In genomic region chr16:50374611-50375010, GRCm38 (mm10) we compare ENCODE assay signal across 9 mouse cellular contexts. TPM values are rescaled to one million over a fixed set of nuclear protein-coding genes. Genes with fewer than 3 reads are reported as not detected.
DNase-seq lines count a peak whose midpoint lies in the region; ATAC-seq and TF ChIP-seq lines count a peak whose summit lies in the region.
"Had no signal": no experiment of that assay in that cellular context is flagged by ENCODE, and none has a peak within 500 bp of the region (broad histone marks: within the 10 kb centered on the region; RNA-seq: fewer than 3 reads in every experiment).

No protein-coding gene starts in this region.

- no peak overlapping the region for H3K4me3 ChIP-seq in kidney, postnatal 0 days (replicated peaks; ENCODE audit: low read depth, low read length)
- H3K4me3 ChIP-seq in kidney, embryonic 15.5 days (replicated peaks), result no peak overlapping the region
- no peak overlapping the region for H3K4me3 ChIP-seq in CH12.LX (replicated peaks in 1 of 3; ENCODE audit: low read depth in 2 of 3, low read length in 2 of 3, poor library complexity in 1 of 3)
- H3K4me3 ChIP-seq: erythroblast, embryonic 14.5 days; limb, embryonic 13.5 days had no signal

- no peak overlapping the region for H3K27ac ChIP-seq in kidney, postnatal 0 days
- H3K27ac ChIP-seq in kidney, embryonic 15.5 days, result no peak overlapping the region
- no peak overlapping the region for H3K27ac ChIP-seq in CH12.LX (ENCODE audit: insufficient read depth, low read depth)
- H3K27ac ChIP-seq: limb, embryonic 13.5 days had no signal

- peaks cover 2% of the 10 kb centered on the region for H3K79me2 ChIP-seq in CH12.LX (replicated peaks; ENCODE audit: control insufficient read depth, extremely low read depth, insufficient read depth, poor library complexity, severe bottlenecking)

- H3K4me1 ChIP-seq in kidney, postnatal 0 days (replicated peaks; ENCODE audit: insufficient read depth, low read length), result peaks cover 4% of the 10 kb centered on the region; the same call in 1 of the 2 replicates
- H3K4me1 ChIP-seq in kidney, embryonic 15.5 days, result 0 out of 2 replicates have a peak, but pooled peaks cover 6% of the 10 kb centered on the region
- peaks cover 0 to 37% of the 10 kb centered on the region in 2 experiments; a peak in 2 of 4 replicates for H3K4me1 ChIP-seq in CH12.LX (ENCODE audit: control insufficient read depth in 1 of 2, insufficient read depth in 2 of 2)
- H3K4me1 ChIP-seq: limb, embryonic 13.5 days had no signal

- WGBS in kidney, postnatal 0 days, result 92% methylated on average over 3 of the region's 3 CpGs
- 93% methylated on average over 3 of the region's 3 CpGs for WGBS in kidney, embryonic 15.5 days

- TF ChIP-seq POLR2A in CH12.LX (IDR thresholded peaks at IDR 0.05; ENCODE audit: low read depth, low read length), result no peak

- H3K4me2 ChIP-seq in kidney, postnatal 0 days (ENCODE audit: low read length), result no peak overlapping the region
- H3K4me2 ChIP-seq in kidney, embryonic 15.5 days, result no peak overlapping the region
- H3K4me2 ChIP-seq in CH12.LX (ENCODE audit: insufficient read depth, low read depth, poor library complexity, severe bottlenecking), result no peak overlapping the region
- H3K4me2 ChIP-seq: limb, embryonic 13.5 days had no signal

- no peaks in the 10 kb centered on the region for H3K36me3 ChIP-seq in kidney, postnatal 0 days (ENCODE audit: insufficient read depth, low read length)
- H3K36me3 ChIP-seq in kidney, embryonic 15.5 days, result no peaks in the 10 kb centered on the region
- H3K36me3 ChIP-seq in CH12.LX (replicated peaks in 1 of 2; ENCODE audit: control insufficient read depth in 1 of 2, insufficient read depth in 1 of 2, low read length in 1 of 2), result peaks cover 0 to 5% of the 10 kb centered on the region in 2 experiments
- H3K36me3 ChIP-seq: limb, embryonic 13.5 days had no signal

- H3K27me3 ChIP-seq in kidney, postnatal 0 days (ENCODE audit: insufficient read depth, low read length), result no peaks in the 10 kb centered on the region
- no peaks in the 10 kb centered on the region for H3K27me3 ChIP-seq in kidney, embryonic 15.5 days
- no peaks in the 10 kb centered on the region for H3K27me3 ChIP-seq in CH12.LX (replicated peaks)
- H3K27me3 ChIP-seq: limb, embryonic 13.5 days had no signal

- peak; percentile 65 for TF ChIP-seq RAD21 in CH12.LX (IDR thresholded peaks at IDR 0.05; ENCODE audit: low read depth, low read length)

- DNase-seq in kidney, postnatal 0 days (ENCODE audit: low spot score), result peak; percentile 13
- DNase-seq in CH12.LX (ENCODE audit: extremely low read depth) (peak; percentile 78), R1 (ENCODE audit: low read depth, low spot score) (peak; percentile 71)
- peak; percentile 83 for DNase-seq in induced T-regulatory cell, adult 2 months (ENCODE audit: low read depth)
- DNase-seq in retina, postnatal 1 day, result peak; percentile 37
- DNase-seq in right cerebral cortex, postnatal 14 days, result no peak

- peak; percentile 64 for TF ChIP-seq CTCF in kidney, postnatal 0 days (IDR thresholded peaks at IDR 0.05; ENCODE audit: low read depth)
- peak; percentile 71 to 74 for TF ChIP-seq CTCF in CH12.LX (conservative IDR thresholded peaks at IDR 0.05 in 1 of 2, IDR thresholded peaks at IDR 0.05 in 1 of 2; ENCODE audit: low read depth in 2 of 2, low read length in 2 of 2)

- dilution Hi-C loops in CH12.LX (cut with MboI; ENCODE audit: extremely low pct_ligation_motif_present, extremely low pct_unique_long_range_greater_than_20kb, low sequenced_read_pairs), result no loop called here

- H3K9ac ChIP-seq in kidney, postnatal 0 days (ENCODE audit: low read depth, low read length), result no peak overlapping the region
- no peak overlapping the region for H3K9ac ChIP-seq in kidney, embryonic 15.5 days
- no peak overlapping the region for H3K9ac ChIP-seq in CH12.LX (ENCODE audit: insufficient read depth, low read depth)
- H3K9ac ChIP-seq: limb, embryonic 13.5 days had no signal

- ATAC-seq in kidney, postnatal 0 days (replicated peaks; ENCODE audit: low FRiP score, low read depth), result no peak
- no peak for ATAC-seq in kidney, embryonic 15.5 days (replicated peaks; ENCODE audit: low FRiP score)

- H3K9me3 ChIP-seq in kidney, postnatal 0 days (replicated peaks; ENCODE audit: low read length), result no peaks in the 10 kb centered on the region
- no peaks in the 10 kb centered on the region for H3K9me3 ChIP-seq in kidney, embryonic 15.5 days (replicated peaks)
- H3K9me3 ChIP-seq in CH12.LX (replicated peaks; ENCODE audit: low read length), result no peaks in the 10 kb centered on the region
- H3K9me3 ChIP-seq: limb, embryonic 13.5 days had no signal

- in situ Hi-C loops in CH12.LX (cut with MboI; ENCODE audit: low pct_ligation_motif_present, low pct_unique_long_range_greater_than_20kb, low sequenced_read_pairs), result no loop called here

- no peak for TF ChIP-seq EP300 in CH12.LX (IDR thresholded peaks at IDR 0.05; ENCODE audit: low read length)

TF ChIP-seq in CH12.LX, 34 proteins besides CTCF, POLR2A, EP300 and RAD21:
- TF ChIP-seq SMC3 (IDR thresholded peaks at IDR 0.05; ENCODE audit: low read depth, low read length) (peak; percentile 71), CHD1 (IDR thresholded peaks at IDR 0.05; ENCODE audit: low read depth, low read length) (no peak), JUND (conservative IDR thresholded peaks at IDR 0.05; ENCODE audit: low read depth, low read length) (no peak), GABPA (IDR thresholded peaks at IDR 0.05; ENCODE audit: insufficient replicate concordance, low read depth, low read length) (no peak), ZC3H11A (IDR thresholded peaks at IDR 0.05; ENCODE audit: low read depth, low read length) (no peak), UBTF (IDR thresholded peaks at IDR 0.05; ENCODE audit: low read depth, low read length) (no peak)

RNA-seq across cellular contexts. Expression of gene Bbx, which starts 57.6 kb away (rescaled TPM):
- polyA plus RNA-seq in kidney, postnatal 0 days (2015; fragmentation: Nextera tagmentation; extraction: Ambion mirVana), result 25.5 and 36.0 TPM in 2 replicates
- 65.4 and 65.9 TPM in 2 replicates for polyA plus RNA-seq in kidney, embryonic 15.5 days (2015; fragmentation: Nextera tagmentation; extraction: Ambion mirVana)
- total RNA-seq in CH12.LX (2012; rRNA removed) (22.1 and 26.2 TPM in 2 replicates), CH12.LX (2014; rRNA removed) (20.6 and 22.1 TPM in 2 replicates)
- polyA plus RNA-seq in CH12.LX (2012; ENCODE audit: insufficient read length, low read depth), result 20.7 and 21.6 TPM in 2 replicates
